Mouse (Mus musculus) liver, embryonic 14.5 days (tissue): ENCODE data around the gene Aldh1a1. TPM values are rescaled to one million over a fixed set of nuclear protein-coding genes. Genes with fewer than 3 reads are reported as not detected.

Source experiments
- ATAC-seq: fragments of 200-750 bp; cut with Nextera tagmentation; 2 replicates; pipeline ENCODE4 v1.8.0; 2017; ENCODE audit warnings: moderate number of reproducible peaks, mild to moderate bottlenecking, moderate library complexity; ENCODE audit not compliant: insufficient read depth
- DNase-seq, 3 experiments: peaks; one replicate each; pipeline ENCODE4 v3.0.0-alpha.2; 2012 to 2013; ENCODE audit warnings: low read depth in 3 of 3, low spot score in 3 of 3
- H3K27ac ChIP-seq: fragments of 300-500 bp; sonication (generic); 2 replicates; pipeline ENCODE4 v1.5.1; 2014; ENCODE audit warnings: moderate library complexity, mild to moderate bottlenecking, control low read depth, inconsistent platforms
- H3K27me3 ChIP-seq: fragments of 300-500 bp; sonication (generic); 2 replicates; pipeline ENCODE4 v1.6.1; 2014; ENCODE audit warnings: mild to moderate bottlenecking, low read length, moderate library complexity; ENCODE audit not compliant: control insufficient read depth, insufficient read depth
- H3K36me3 ChIP-seq: fragments of 300-500 bp; sonication (generic); replicated peaks from 2 replicates; pipeline ENCODE4 v1.6.1; 2014; ENCODE audit warnings: low read depth; ENCODE audit not compliant: control insufficient read depth, insufficient read depth
- H3K4me1 ChIP-seq, 2 experiments: fragments of 200-500 bp in 1 of 2; fragments of 300-500 bp in 1 of 2; sonication (generic) in 1 of 2; replicated peaks; 2 replicates each; pipeline ENCODE4 v1.6.1; 2012 to 2014; ENCODE audit warnings: antibody characterized with exemption in 1 of 2, inconsistent platforms in 1 of 2, low read length in 1 of 2; ENCODE audit not compliant: control insufficient read depth in 2 of 2, insufficient read depth in 2 of 2
- H3K4me2 ChIP-seq: fragments of 300-500 bp; sonication (generic); 2 replicates; pipeline ENCODE4 v1.6.1; 2014; ENCODE audit warnings: low read depth, mild to moderate bottlenecking, control low read depth, moderate library complexity
- H3K4me3 ChIP-seq, 2 experiments: fragments of 200-500 bp in 1 of 2; fragments of 300-500 bp in 1 of 2; sonication (generic) in 1 of 2; 2 replicates each; pipeline ENCODE4 v1.5.1; 2012 to 2014; ENCODE audit warnings: low read depth in 2 of 2, low read length in 2 of 2, mild to moderate bottlenecking in 2 of 2, control low read depth in 1 of 2, inconsistent platforms in 1 of 2, moderate library complexity in 1 of 2; ENCODE audit not compliant: insufficient read depth in 1 of 2
- H3K9ac ChIP-seq: fragments of 300-500 bp; sonication (generic); replicated peaks from 2 replicates; pipeline ENCODE4 v1.6.1; 2014; ENCODE audit warnings: mild to moderate bottlenecking, control low read depth, moderate library complexity
- H3K9me3 ChIP-seq: fragments of 300-500 bp; sonication (generic); 2 replicates; pipeline ENCODE4 v1.6.1; 2016; ENCODE audit warnings: low read length, mixed read lengths; ENCODE audit not compliant: control insufficient read depth
- CTCF ChIP-seq: IDR thresholded peaks from 2 replicates; pipeline ENCODE4 v1.5.1; 2016; ENCODE audit warnings: antibody characterized with exemption, low read depth, control low read depth
- EP300 ChIP-seq: IDR thresholded peaks from 2 replicates; pipeline ENCODE4 v1.6.1; 2016; ENCODE audit warnings: antibody characterized with exemption, low read depth
- WGBS: fragments of 180-500 bp; shearing (Covaris S2); extraction: QIAGEN DNeasy Blood & Tissue Kit; methylation state at CpG from one replicate; pipeline ENCODE4 v1.1.7; 2014; ENCODE audit not compliant: insufficient replicate concordance; 5-methylcytosine and 5-hydroxymethylcytosine counted together
- polyA plus RNA-seq, 2 experiments: library from polyadenylated mRNA; depleted of rRNA in 1 of 2; stranded (reverse) in 1 of 2; unstranded in 1 of 2; fragments of >200 nt; fragmentation: Nextera tagmentation in 1 of 2; extraction: Ambion mirVana in 1 of 2; gene quantifications; 2 replicates each; pipeline versions ENCODE4 v1.2.1 to v1.2.3; 2012 to 2014

Gene Aldh1a1
- polyA plus RNA-seq, 2 experiments: 0.61 to 0.94 TPM

GRCm38 (mm10) chr19:20536538-20536937 lies 44.0 kb downstream of the Aldh1a1 start:
- Histone ChIP-seq H3K9ac (no peak overlapping the region), H3K36me3 (no peaks in the 10 kb centered on the region), H3K9me3 (no peaks in the 10 kb centered on the region), H3K4me3 (no peak overlapping the region), H3K4me1 (no peaks in the 10 kb centered on the region), H3K27me3 (no peaks in the 10 kb centered on the region), H3K4me2 (no peak overlapping the region), H3K27ac (no peak overlapping the region)
- WGBS: 45% methylated on average over 7 of the region's 7 CpGs
- ATAC-seq: no peak
- no peak for TF ChIP-seq CTCF
- TF ChIP-seq EP300: no peak
- no peak for DNase-seq

- no peak for DNase-seq
- no peak for ATAC-seq
- no peak for TF ChIP-seq CTCF
- H3K4me1 ChIP-seq: no peaks in the 10 kb centered on the region
- H3K9ac ChIP-seq: no peak overlapping the region
- H3K36me3 ChIP-seq: no peaks in the 10 kb centered on the region
- H3K9me3 ChIP-seq: no peaks in the 10 kb centered on the region
- WGBS: 30% methylated on average over 4 of the region's 4 CpGs
- no peaks in the 10 kb centered on the region for H3K27me3 ChIP-seq
- H3K4me2 ChIP-seq: no peak overlapping the region
- H3K27ac ChIP-seq: no peak overlapping the region
- H3K4me3 ChIP-seq: no peak overlapping the region
These were observed 48.5 kb downstream of the Aldh1a1 start for GRCm38 (mm10) chr19:20541044-20541443.

- WGBS: 49% methylated on average over 1 of the region's 1 CpGs
- ATAC-seq (no peak), DNase-seq (no peak)
- no peak overlapping the region for H3K4me3 ChIP-seq
- H3K9me3 ChIP-seq: no peaks in the 10 kb centered on the region
- no peak overlapping the region for H3K4me2 ChIP-seq
- H3K36me3 ChIP-seq: no peaks in the 10 kb centered on the region
- H3K27ac ChIP-seq: no peak overlapping the region
- no peaks in the 10 kb centered on the region for H3K4me1 ChIP-seq
- H3K27me3 ChIP-seq: no peaks in the 10 kb centered on the region
- no peak overlapping the region for H3K9ac ChIP-seq
- TF ChIP-seq EP300 (no peak), CTCF (no peak)
These were observed 49.4 kb downstream of the Aldh1a1 start for GRCm38 (mm10) chr19:20541924-20542323.

- no peak overlapping the region for H3K9ac ChIP-seq
- DNase-seq (no peak), ATAC-seq (no peak)
- no peak overlapping the region for H3K27ac ChIP-seq
- TF ChIP-seq CTCF (no peak), EP300 (no peak)
- H3K27me3 ChIP-seq: no peaks in the 10 kb centered on the region
- H3K4me2 ChIP-seq: no peak overlapping the region
- H3K4me3 ChIP-seq: no peak overlapping the region
- H3K9me3 ChIP-seq: no peaks in the 10 kb centered on the region
- H3K36me3 ChIP-seq: no peaks in the 10 kb centered on the region
- no peaks in the 10 kb centered on the region for H3K4me1 ChIP-seq
- WGBS: 71% methylated on average over 1 of the region's 1 CpGs
These were observed 51.3 kb downstream of the Aldh1a1 start for GRCm38 (mm10) chr19:20543816-20544215.

GRCm38 (mm10) chr19:20544941-20545340 lies 52.4 kb downstream of the Aldh1a1 start:
- H3K36me3 ChIP-seq: no peaks in the 10 kb centered on the region
- H3K9ac ChIP-seq: no peak overlapping the region
- TF ChIP-seq EP300 (no peak), CTCF (no peak)
- no peaks in the 10 kb centered on the region for H3K27me3 ChIP-seq
- no peak for DNase-seq
- no peaks in the 10 kb centered on the region for H3K9me3 ChIP-seq
- no peak overlapping the region for H3K4me3 ChIP-seq
- H3K4me1 ChIP-seq: no peaks in the 10 kb centered on the region
- ATAC-seq: no peak
- H3K27ac ChIP-seq: no peak overlapping the region
- no peak overlapping the region for H3K4me2 ChIP-seq
- 64% methylated on average over 1 of the region's 1 CpGs for WGBS

GRCm38 (mm10) chr19:20547025-20547424 lies 54.5 kb downstream of the Aldh1a1 start:
- TF ChIP-seq EP300: no peak
- no peak overlapping the region for H3K4me3 ChIP-seq
- DNase-seq (no peak), ATAC-seq (no peak)
- H3K27me3 ChIP-seq: no peaks in the 10 kb centered on the region
- 67% methylated on average over 3 of the region's 3 CpGs for WGBS
- no peaks in the 10 kb centered on the region for H3K36me3 ChIP-seq
- H3K4me2 ChIP-seq: no peak overlapping the region
- H3K27ac ChIP-seq: no peak overlapping the region
- H3K4me1 ChIP-seq: no peaks in the 10 kb centered on the region
- H3K9me3 ChIP-seq: no peaks in the 10 kb centered on the region
- H3K9ac ChIP-seq: no peak overlapping the region
